Mouse (Mus musculus) liver, embryonic 15.5 days (tissue): ENCODE data around the gene Ctsa. TPM values are rescaled to one million over a fixed set of nuclear protein-coding genes. Genes with fewer than 3 reads are reported as not detected.
A peak's percentile ranks its signal among the peaks of the same experiment; 100 is the strongest.

Source experiments
- ATAC-seq: fragments of 200-750 bp; cut with Nextera tagmentation; 2 replicates; pipeline ENCODE4 v1.8.0; 2017; ENCODE audit warnings: moderate number of reproducible peaks, mild to moderate bottlenecking, moderate library complexity; ENCODE audit not compliant: insufficient read depth
- H3K27ac ChIP-seq: fragments of 300-500 bp; sonication (generic); replicated peaks from 2 replicates; pipeline ENCODE4 v1.5.1; 2015; ENCODE audit warnings: mild to moderate bottlenecking, inconsistent platforms
- H3K27me3 ChIP-seq: fragments of 300-500 bp; sonication (generic); 2 replicates; pipeline ENCODE4 v1.6.1; 2015; ENCODE audit warnings: mild to moderate bottlenecking, inconsistent platforms
- H3K36me3 ChIP-seq: fragments of 300-500 bp; sonication (generic); replicated peaks from 2 replicates; pipeline ENCODE4 v1.6.1; 2015; ENCODE audit warnings: moderate library complexity, mild to moderate bottlenecking, inconsistent platforms
- H3K4me1 ChIP-seq: fragments of 300-500 bp; sonication (generic); replicated peaks from 2 replicates; pipeline ENCODE4 v1.6.1; 2015; ENCODE audit warnings: inconsistent platforms
- H3K4me2 ChIP-seq: fragments of 300-500 bp; sonication (generic); 2 replicates; pipeline ENCODE4 v1.6.1; 2015; ENCODE audit warnings: moderate library complexity, mild to moderate bottlenecking, inconsistent platforms
- H3K4me3 ChIP-seq: fragments of 300-500 bp; sonication (generic); replicated peaks from 2 replicates; pipeline ENCODE4 v1.5.1; 2015; ENCODE audit warnings: mild to moderate bottlenecking, inconsistent platforms
- H3K9ac ChIP-seq: fragments of 300-500 bp; sonication (generic); 2 replicates; pipeline ENCODE4 v1.6.1; 2015; ENCODE audit warnings: moderate library complexity, mild to moderate bottlenecking, inconsistent platforms
- H3K9me3 ChIP-seq: fragments of 300-500 bp; sonication (generic); replicated peaks from 2 replicates; pipeline ENCODE4 v1.6.1; 2016; ENCODE audit warnings: inconsistent platforms
- WGBS: fragments of 180-500 bp; shearing (Covaris S2); methylation state at CpG from one replicate; pipeline ENCODE4 v1.1.7; 2015; ENCODE audit warnings: mixed read lengths; ENCODE audit not compliant: insufficient replicate concordance; 5-methylcytosine and 5-hydroxymethylcytosine counted together
- polyA plus RNA-seq: library from polyadenylated mRNA; unstranded; fragments of >200 nt; fragmentation: Nextera tagmentation; extraction: Ambion mirVana; gene quantifications from 2 replicates; pipeline ENCODE4 v1.2.1, GENCODE M21; 2015

Ctsa gene
- polyA plus RNA-seq, 1 experiment from 2014 or later: 75.4 TPM

DNA sequence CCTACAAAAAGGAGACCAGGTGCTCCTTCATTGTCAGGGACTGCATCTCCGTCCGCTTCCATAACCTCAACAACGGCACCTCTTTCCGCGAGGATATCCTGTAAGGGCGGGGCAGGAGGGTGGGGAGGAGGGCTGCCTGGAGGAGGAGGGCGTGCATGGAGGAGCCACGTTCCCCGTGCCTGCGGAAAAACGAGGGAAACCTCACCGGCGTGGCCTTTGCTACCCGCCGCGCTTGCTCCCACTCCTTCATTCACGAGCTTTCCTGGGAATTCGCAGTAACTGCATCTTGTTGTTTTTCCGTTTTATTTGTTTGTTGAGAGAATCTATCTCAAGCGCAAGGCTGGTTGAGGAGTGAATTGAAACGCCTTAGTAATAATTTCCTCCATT lies 27.3 kb upstream of the Ctsa start:
- peak overlapping the region; percentile 91 for H3K4me2 ChIP-seq
- peak overlapping the region; percentile 92 for H3K4me3 ChIP-seq
- under 1% methylated on average over 21 of the region's 21 CpGs for WGBS
- peak; percentile 79 for ATAC-seq
- H3K9me3 ChIP-seq: no peaks in the 10 kb centered on the region
- H3K27me3 ChIP-seq: no peaks in the 10 kb centered on the region
- peaks cover 40% of the 10 kb centered on the region for H3K36me3 ChIP-seq
- peaks cover 39% of the 10 kb centered on the region for H3K4me1 ChIP-seq
- H3K9ac ChIP-seq: peak overlapping the region; percentile 75
- H3K27ac ChIP-seq: peak overlapping the region; percentile 99

DNA sequence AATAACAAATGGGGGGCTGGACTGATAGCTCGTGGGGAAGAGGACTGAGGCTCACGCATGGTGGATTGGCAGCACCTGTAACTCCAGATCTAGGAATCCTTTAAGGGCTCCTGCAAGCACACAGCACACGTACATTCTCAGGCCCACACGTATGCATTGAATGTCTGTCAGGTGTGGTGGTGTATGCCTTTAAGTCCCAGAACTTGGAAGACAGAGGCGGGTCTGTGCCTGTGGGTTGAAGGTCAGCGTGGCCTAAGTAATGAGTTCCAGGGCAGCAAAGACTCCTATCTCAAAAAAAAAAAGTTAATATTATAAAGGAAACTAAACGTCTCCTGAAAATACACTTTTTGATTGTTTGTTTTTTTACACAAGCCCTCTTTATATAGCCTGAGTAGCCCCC lies 26.1 kb upstream of the Ctsa start:
- Histone ChIP-seq H3K36me3 (peaks cover 28% of the 10 kb centered on the region), H3K4me1 (peaks cover 39% of the 10 kb centered on the region), H3K4me3 (peak overlapping the region; percentile 92; the same call in 1 of the 2 replicates), H3K9me3 (no peaks in the 10 kb centered on the region), H3K9ac (no peak overlapping the region), H3K27ac (0 out of 2 replicates have a peak overlapping the region, but pooled peaks have one; percentile 24), H3K4me2 (peak overlapping the region; percentile 91), H3K27me3 (no peaks in the 10 kb centered on the region)
- whole genome bisulfite sequencing: 70% methylated on average over 7 of the region's 7 CpGs
- ATAC-seq: no peak

DNA sequence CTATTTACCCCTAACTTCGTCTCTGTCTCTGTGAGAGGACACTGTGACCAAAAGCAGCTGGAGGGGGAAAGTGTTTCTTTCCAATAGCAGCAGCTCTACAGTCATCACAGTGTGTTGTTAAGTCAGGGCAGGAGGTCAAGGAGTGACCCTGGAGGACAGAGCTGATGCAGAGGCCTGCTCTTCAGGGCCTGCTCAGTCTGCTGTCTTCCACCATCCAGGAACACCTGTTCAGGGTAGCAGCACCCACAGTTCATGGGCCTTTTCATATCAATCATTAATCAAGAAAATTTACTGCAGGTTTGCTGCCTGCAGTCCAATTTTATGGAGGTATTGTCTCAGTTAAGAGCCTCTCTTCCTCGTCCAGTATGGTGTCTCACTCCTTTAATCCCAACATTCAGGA lies 19.1 kb upstream of the Ctsa start:
- ATAC-seq: no peak
- H3K9ac ChIP-seq: no peak overlapping the region
- no peak overlapping the region for H3K27ac ChIP-seq
- no peak overlapping the region for H3K4me2 ChIP-seq
- WGBS: 70% methylated on average over 2 of the region's 2 CpGs
- no peak overlapping the region for H3K4me3 ChIP-seq
- H3K4me1 ChIP-seq: peaks cover 32% of the 10 kb centered on the region
- H3K9me3 ChIP-seq: no peaks in the 10 kb centered on the region
- peaks cover 24% of the 10 kb centered on the region for H3K36me3 ChIP-seq
- H3K27me3 ChIP-seq: no peaks in the 10 kb centered on the region

DNA sequence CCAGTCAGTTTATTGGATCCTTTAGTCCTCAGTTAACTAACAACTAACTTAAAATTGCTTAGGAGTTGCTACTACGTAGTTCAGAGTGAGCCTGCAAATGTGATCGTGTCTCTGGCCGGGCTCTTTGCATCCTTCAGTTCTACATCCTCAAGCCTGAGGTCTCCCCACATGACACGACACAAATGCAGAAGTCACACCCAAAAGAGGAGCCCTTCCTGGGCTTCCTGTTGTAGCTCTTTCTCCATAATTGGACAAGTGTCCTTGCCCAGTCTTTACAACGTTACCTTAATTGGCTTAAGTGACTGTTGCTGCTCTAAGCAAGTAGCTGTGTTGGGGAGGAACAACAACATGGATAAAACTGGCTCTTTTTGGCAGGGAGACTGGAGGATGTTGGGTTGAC lies 17.3 kb upstream of the Ctsa start:
- peaks cover 15% of the 10 kb centered on the region for H3K36me3 ChIP-seq
- H3K9me3 ChIP-seq: no peaks in the 10 kb centered on the region
- H3K4me3 ChIP-seq: no peak overlapping the region
- ATAC-seq: peak; percentile 66
- peak overlapping the region; percentile 41 for H3K4me2 ChIP-seq
- peak overlapping the region; percentile 49 for H3K27ac ChIP-seq
- H3K4me1 ChIP-seq: peaks cover 32% of the 10 kb centered on the region
- no peak overlapping the region for H3K9ac ChIP-seq
- no peaks in the 10 kb centered on the region for H3K27me3 ChIP-seq
- WGBS: 44% methylated on average over 5 of the region's 5 CpGs

DNA sequence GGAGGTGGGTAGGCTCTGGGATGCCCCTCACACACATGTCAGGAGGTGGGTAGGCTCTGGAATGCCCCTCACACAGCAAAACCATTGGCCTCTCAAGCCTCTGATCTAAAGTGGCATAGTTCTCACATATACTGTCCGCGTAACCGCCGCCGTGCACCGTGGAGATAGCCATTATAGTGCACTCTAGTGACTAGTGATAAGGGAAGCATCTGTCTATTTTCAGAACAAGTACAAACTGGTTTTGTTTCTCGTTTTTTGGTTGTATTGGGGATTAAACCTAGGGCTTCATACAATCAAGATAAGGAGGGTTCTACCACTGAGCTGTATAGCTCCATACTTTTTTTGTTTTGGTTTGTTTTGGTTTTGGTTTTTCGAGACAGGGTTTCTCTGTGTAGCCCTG lies 16.9 kb upstream of the Ctsa start:
- H3K4me1 ChIP-seq: peaks cover 32% of the 10 kb centered on the region
- 55% methylated on average over 8 of the region's 8 CpGs for WGBS
- H3K27me3 ChIP-seq: no peaks in the 10 kb centered on the region
- no peak overlapping the region for H3K9ac ChIP-seq
- peak overlapping the region; percentile 49 for H3K27ac ChIP-seq
- H3K36me3 ChIP-seq: peaks cover 20% of the 10 kb centered on the region
- peak overlapping the region; percentile 41 for H3K4me2 ChIP-seq
- ATAC-seq: peak; percentile 80
- H3K9me3 ChIP-seq: no peaks in the 10 kb centered on the region
- H3K4me3 ChIP-seq: no peak overlapping the region

DNA sequence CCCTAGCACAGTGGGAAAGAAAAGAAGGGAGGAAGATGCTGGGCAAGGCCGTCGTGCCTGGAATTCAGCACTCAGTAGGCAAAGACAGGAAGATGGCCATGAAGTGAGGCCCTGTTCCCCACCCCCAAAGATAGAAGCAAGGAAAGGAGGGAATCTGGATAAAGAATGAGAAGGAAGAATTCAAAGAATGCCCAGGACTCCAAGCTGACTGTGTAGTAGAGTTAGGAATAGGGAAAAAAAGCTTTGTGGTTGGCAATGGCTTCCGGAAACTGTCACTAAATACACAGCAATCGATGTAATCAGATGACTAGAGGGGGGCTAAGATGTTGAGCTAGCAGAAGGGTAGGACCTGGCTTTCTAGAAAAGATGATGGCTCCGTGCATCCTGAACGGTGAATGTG lies 15.5 kb upstream of the Ctsa start:
- H3K9ac ChIP-seq: no peak overlapping the region
- H3K36me3 ChIP-seq: peaks cover 30% of the 10 kb centered on the region
- H3K27me3 ChIP-seq: no peaks in the 10 kb centered on the region
- no peak for ATAC-seq
- H3K4me1 ChIP-seq: peaks cover 35% of the 10 kb centered on the region
- no peak overlapping the region for H3K4me3 ChIP-seq
- no peak overlapping the region for H3K4me2 ChIP-seq
- H3K27ac ChIP-seq: no peak overlapping the region
- no peaks in the 10 kb centered on the region for H3K9me3 ChIP-seq
- WGBS: 74% methylated on average over 6 of the region's 6 CpGs

DNA sequence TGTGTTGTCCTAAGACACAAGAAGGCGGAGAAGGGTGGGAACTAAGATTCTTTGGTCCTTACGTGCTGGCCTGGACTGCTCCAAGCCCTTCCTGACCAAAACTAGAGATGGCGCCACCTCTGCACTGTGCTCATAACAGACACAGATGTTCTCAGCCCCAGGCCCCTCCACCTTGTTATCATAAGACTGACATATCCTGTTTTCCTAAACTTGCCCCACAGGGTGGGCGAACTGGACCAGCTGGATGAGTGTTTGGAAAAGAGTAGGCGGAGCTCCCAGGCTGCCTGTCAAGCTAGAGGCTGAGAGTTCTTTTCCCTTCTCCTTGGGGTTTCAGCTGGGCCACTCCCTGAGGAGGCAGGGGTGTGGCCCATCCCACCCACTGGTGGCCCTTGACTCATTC lies 15.0 kb upstream of the Ctsa start:
- H3K4me1 ChIP-seq: peaks cover 39% of the 10 kb centered on the region
- no peak for ATAC-seq
- H3K4me2 ChIP-seq: no peak overlapping the region
- H3K27me3 ChIP-seq: no peaks in the 10 kb centered on the region
- no peak overlapping the region for H3K9ac ChIP-seq
- no peak overlapping the region for H3K27ac ChIP-seq
- H3K36me3 ChIP-seq: peaks cover 27% of the 10 kb centered on the region
- 65% methylated on average over 5 of the region's 5 CpGs for WGBS
- H3K4me3 ChIP-seq: no peak overlapping the region
- H3K9me3 ChIP-seq: no peaks in the 10 kb centered on the region

DNA sequence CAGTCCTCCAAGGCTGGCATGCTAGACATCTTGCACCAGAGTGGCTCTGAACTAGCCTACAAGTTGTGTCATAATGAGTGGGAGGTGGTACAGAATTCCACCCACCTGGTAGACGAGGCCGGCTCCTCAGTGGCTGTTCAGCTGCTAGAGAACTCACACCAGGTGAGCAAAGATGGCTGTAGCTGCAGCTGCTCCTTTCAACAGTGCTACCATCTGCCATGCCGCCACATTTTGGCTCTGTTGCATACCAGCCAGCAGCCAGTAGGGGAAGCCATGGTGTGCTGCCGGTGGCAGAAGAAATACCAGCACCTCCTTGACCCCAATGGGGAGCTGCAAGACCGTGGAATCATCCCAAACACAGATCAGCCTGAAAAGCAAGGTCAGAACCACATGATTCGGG lies 11.6 kb upstream of the Ctsa start:
- H3K4me1 ChIP-seq: peaks cover 30% of the 10 kb centered on the region
- H3K36me3 ChIP-seq: peaks cover 36% of the 10 kb centered on the region
- H3K27ac ChIP-seq: no peak overlapping the region
- no peak overlapping the region for H3K9ac ChIP-seq
- H3K4me2 ChIP-seq: no peak overlapping the region
- WGBS: 83% methylated on average over 6 of the region's 6 CpGs
- H3K9me3 ChIP-seq: no peaks in the 10 kb centered on the region
- H3K27me3 ChIP-seq: no peaks in the 10 kb centered on the region
- H3K4me3 ChIP-seq: no peak overlapping the region
- no peak for ATAC-seq

DNA sequence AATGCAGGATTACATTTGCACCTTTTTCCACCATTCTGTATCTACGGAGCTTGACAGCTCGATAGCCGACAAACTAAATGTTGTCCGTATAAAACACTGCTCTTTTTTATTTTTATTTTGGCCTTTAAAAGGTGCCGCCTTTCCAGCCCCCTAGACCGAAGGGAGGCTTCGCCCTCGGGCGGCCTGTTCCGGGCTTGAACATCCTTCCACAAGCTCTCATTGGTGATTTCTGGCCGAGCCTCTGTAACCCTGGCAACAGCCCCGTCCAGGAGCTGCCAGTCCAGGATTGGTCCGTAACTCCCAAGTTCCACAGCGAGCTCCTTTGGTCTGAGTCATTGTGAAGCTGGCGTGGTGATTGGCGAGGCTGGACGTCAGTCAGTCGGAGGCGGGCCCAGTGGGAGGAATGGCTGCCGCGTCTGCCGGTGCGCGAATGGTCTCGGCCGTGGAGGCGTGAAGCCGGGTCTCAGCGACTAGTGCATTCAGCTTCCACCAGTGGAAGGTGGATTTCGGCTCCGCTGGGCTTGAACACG lies 10.0 kb upstream of the Ctsa start, which contains the start of gene Zswim1:
Zswim1 (plus strand) TSS at position 51 of the 530 bp plus-strand sequence.
- H3K4me1 ChIP-seq: peaks cover 34% of the 10 kb centered on the region
- peaks cover 39% of the 10 kb centered on the region for H3K36me3 ChIP-seq
- H3K9me3 ChIP-seq: no peaks in the 10 kb centered on the region
- peak within 1 kb of the TSS; percentile 73 for H3K4me3 ChIP-seq
- H3K27ac ChIP-seq: peak within 1 kb of the TSS; percentile 72
- peak within 1 kb of the TSS; percentile 71 for H3K9ac ChIP-seq
- peak within 1 kb of the TSS; percentile 83 for H3K4me2 ChIP-seq
- WGBS: 2% methylated on average over 32 of the region's 32 CpGs
- no peaks in the 10 kb centered on the region for H3K27me3 ChIP-seq
- peak; percentile 99 for ATAC-seq

DNA sequence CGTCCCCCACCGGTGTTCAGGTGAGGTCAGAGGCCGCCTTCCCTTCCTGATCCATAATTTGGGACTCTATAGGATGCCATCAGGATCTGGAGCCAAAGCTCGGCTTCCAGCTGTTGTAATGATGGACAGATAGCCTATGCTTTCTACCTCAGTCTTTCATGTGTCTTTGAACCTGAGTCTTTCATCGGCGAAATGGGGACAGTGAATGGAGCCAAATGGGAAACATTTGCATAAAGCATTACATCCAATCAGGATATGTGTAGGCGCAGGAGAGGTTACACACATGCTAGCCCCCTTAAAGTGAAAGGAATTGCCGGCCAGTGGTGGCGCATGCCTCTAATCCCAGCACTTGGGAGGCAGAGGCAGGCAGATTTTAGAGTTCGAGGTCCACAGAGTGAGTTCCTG lies 9.5 kb upstream of the Ctsa start:
- Histone ChIP-seq H3K4me1 (peaks cover 33% of the 10 kb centered on the region), H3K4me2 (peak overlapping the region; percentile 83), H3K9me3 (no peaks in the 10 kb centered on the region), H3K27me3 (no peaks in the 10 kb centered on the region), H3K27ac (peak overlapping the region; percentile 72), H3K4me3 (peak overlapping the region; percentile 73), H3K9ac (peak overlapping the region; percentile 71), H3K36me3 (peaks cover 39% of the 10 kb centered on the region)
- WGBS: under 1% methylated on average over 10 of the region's 10 CpGs
- ATAC-seq: peak; percentile 59

DNA sequence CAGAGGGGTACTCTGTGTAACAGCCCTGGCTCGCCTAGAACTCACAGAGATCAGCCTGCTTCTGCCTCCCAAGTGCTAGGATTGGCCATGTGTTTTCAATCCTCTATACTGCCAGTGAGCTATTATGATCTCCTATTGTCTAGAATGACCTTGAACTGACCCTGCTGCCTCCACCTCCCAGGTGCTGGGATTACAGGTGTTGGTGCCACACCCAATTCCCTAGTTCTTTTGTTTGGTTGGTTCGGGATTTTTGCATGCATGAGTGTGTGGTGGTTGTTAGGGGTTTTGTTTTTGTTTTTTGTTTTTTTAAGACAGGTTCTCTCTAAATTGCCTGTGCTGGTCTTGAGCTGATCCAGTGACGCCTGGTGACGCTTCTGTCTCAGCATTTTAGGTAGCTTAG lies 8.7 kb upstream of the Ctsa start:
- Histone ChIP-seq H3K27me3 (no peaks in the 10 kb centered on the region), H3K36me3 (peaks cover 39% of the 10 kb centered on the region), H3K4me2 (peak overlapping the region; percentile 83), H3K9ac (no peak overlapping the region), H3K4me1 (peaks cover 33% of the 10 kb centered on the region), H3K9me3 (no peaks in the 10 kb centered on the region), H3K4me3 (peak overlapping the region; percentile 73; the same call in 1 of the 2 replicates), H3K27ac (no peak overlapping the region)
- WGBS: 73% methylated on average over 4 of the region's 4 CpGs
- no peak for ATAC-seq

DNA sequence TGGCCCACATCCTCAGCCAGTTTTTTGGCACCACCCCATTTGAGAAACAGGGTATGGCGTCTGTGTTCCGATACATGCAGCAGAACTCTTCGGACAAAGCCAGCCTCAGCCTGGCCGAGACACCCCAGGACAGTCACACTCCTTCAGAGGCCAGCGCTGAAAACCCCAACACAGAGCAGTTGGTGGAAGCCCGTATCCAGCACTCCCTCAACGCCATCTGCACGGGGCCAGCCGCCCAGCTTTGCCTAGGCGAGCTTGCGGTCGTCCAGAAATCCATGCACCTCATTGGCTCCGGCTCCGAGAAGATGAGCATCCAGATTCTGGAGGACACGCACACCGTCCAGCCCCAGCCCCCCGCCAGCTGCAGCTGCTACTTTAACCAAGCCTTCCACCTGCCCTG lies 7.2 kb upstream of the Ctsa start:
- no peak for ATAC-seq
- no peak overlapping the region for H3K27ac ChIP-seq
- peaks cover 31% of the 10 kb centered on the region for H3K36me3 ChIP-seq
- no peak overlapping the region for H3K4me3 ChIP-seq
- WGBS: 88% methylated on average over 17 of the region's 17 CpGs
- H3K9me3 ChIP-seq: no peaks in the 10 kb centered on the region
- H3K4me2 ChIP-seq: no peak overlapping the region
- H3K4me1 ChIP-seq: peaks cover 33% of the 10 kb centered on the region
- no peak overlapping the region for H3K9ac ChIP-seq
- H3K27me3 ChIP-seq: no peaks in the 10 kb centered on the region
